13 mouse cellular contexts compared by ENCODE assay signal in the genomic region with DNA sequence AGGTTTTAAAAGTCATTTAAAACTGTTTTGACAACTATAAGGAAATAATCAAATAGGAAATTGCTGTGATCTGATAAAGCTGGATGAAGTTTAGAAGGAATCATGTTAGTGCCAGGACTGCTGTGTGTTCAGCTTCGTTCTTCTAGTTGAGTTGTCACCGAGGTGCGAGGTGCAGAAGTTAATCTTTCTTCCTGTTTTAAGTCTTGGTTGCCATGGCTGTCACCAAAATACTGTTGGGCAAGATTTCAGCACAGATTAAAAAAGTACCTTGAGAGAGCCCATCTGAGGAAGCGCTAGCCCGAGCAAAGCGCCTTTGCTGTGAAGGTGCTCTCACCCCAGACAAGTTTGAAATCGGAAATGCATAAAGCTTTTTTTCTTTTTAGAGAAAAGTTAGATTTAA. TPM values are rescaled to one million over a fixed set of nuclear protein-coding genes. Genes with fewer than 3 reads are reported as not detected.
DNase-seq lines count a peak whose midpoint lies in the region.
"Had no signal": no experiment of that assay in that cellular context is flagged by ENCODE, and none has a peak within 500 bp of the region (broad histone marks: within the 10 kb centered on the region; RNA-seq: fewer than 3 reads in every experiment).

No protein-coding gene starts in this region.

- peak; percentile 25 to 41 for DNase-seq in lung, adult 18-20 months
- DNase-seq in lung, postnatal 10 days = no peak
- DNase-seq in B cell, adult 2 months = peak; percentile 17 to 29
- peak; percentile 31 for DNase-seq in brain, adult 2 months (ENCODE audit: low read depth, low spot score)
- peak; percentile 39 to 47 for DNase-seq in monocyte, adult 2 months (ENCODE audit: low read depth in 1 of 2, low spot score in 2 of 2)
- DNase-seq in adrenal gland, adult (ENCODE audit: inconsistent age in 2 of 2, low spot score in 1 of 2) = no peak
- DNase-seq in gastrocnemius, postnatal 10 days = no peak
- no peak for DNase-seq in cerebellum, adult 8-10 months
- DNase-seq: cerebellum, adult 11 months; cerebellum, postnatal 36 days; gastrocnemius, postnatal 25 days; heart, postnatal 4 days; right cerebral cortex, postnatal 14 days had no signal

RNA-seq across cellular contexts. Expression of a gene that starts 24.2 kb away (rescaled TPM):
- 10 to 100 TPM in 1 of 2 experiments, 1 to 10 TPM in 1; 9.1 to 10.5 TPM for total RNA-seq in gastrocnemius, postnatal 10 days (2021)

Comparison
In these comparisons a context has a peak if more than half of its experiments do, and no peak if none do; other contexts are left out.
1. DNase-seq: peak in lung, adult 18-20 months (2 of 2), B cell, adult 2 months (2 of 2), brain, adult 2 months (single experiment) and monocyte, adult 2 months (2 of 2); none in lung, postnatal 10 days (single experiment), adrenal gland, adult (0 of 2), gastrocnemius, postnatal 10 days (single experiment) and cerebellum, adult 8-10 months (single experiment).